Mouse (Mus musculus) cerebellum, adult 9-10 months (tissue): Measurements from ENCODE around the gene Apom.

Experiments
- DNase-seq: peaks from one replicate; pipeline ENCODE4 v3.0.0; 2022

The Apom gene

DNA sequence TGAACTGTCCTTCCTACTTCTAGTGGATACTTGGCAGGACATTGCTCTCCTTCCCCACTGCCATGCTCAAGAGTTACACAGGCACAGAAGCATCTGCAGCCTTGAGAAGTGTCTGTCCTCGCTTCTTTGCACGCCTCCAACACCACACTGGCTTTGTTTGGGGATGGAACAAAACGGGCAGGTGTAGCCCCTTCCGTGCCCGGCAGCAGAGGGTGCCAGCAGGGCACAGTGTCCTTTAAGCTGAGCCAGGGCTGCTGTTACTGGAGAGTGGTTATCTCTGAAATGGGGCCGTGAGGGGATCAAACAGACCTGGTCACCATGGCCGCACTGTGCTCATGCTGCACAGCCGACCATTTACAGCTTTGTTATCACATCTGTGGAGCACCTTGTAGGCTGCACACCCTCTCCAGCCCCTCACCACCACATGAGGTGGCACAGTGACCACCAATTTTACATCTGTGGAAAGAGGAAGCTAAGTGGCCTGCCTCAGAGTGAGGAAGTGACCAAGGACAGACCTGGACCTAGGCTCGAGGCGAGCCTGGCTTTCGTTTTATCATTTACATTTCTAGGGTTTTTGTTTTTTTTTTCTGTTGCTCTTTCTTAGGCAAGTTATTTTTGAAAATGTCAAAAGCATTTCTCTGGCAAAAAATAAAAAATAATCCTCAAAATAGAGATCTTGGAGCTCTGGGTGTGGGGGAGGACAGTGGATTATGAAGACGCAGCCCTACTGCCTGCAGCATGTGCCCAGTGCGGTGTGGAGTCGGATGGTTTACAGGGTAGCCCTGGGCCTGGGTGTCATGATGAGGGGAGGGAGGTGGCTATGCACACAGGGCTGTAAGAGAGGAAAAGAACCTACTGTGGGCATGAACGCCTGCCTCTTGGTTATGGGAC, 37.1 kb downstream of the Apom start:
- no peak for DNase-seq

DNA sequence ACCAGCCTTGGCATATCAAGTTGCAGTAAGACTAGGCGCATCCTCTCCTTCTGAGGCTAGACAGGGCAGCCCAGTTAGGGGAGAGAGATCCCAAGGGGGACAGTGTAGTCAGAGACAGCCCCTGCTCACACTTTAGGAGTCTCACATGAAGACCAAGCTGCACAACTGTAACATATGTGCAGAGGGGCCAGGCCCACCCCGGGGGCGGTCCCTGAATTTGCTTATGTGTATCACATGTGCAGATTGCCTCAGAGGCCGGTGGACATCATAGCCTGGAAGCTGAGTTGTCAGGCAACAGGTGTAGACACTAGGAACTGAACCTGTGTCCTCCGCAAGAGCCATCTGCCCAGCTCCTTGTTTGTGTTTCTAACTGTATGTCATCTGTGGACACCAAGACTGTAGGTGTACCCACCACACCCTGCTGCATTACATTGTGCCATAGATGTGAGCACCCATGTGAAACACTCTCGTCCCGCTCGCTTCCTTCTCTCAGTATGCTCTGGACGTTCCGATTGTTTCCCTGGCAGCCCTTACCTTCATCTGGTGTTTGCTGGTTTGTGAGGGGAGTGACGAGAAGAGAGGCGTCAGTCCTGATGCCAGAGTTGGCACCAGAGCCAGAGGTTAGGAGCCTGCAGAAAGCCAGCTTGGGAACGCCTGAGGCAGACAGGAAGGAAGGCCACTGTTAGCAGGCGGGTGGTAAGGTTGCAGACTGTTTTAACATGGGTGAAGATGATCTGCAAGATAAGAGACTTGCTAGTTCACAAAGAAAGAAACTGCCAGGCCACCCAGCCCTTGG, 39.2 kb downstream of the Apom start:
- DNase-seq: peak; percentile 61

DNA sequence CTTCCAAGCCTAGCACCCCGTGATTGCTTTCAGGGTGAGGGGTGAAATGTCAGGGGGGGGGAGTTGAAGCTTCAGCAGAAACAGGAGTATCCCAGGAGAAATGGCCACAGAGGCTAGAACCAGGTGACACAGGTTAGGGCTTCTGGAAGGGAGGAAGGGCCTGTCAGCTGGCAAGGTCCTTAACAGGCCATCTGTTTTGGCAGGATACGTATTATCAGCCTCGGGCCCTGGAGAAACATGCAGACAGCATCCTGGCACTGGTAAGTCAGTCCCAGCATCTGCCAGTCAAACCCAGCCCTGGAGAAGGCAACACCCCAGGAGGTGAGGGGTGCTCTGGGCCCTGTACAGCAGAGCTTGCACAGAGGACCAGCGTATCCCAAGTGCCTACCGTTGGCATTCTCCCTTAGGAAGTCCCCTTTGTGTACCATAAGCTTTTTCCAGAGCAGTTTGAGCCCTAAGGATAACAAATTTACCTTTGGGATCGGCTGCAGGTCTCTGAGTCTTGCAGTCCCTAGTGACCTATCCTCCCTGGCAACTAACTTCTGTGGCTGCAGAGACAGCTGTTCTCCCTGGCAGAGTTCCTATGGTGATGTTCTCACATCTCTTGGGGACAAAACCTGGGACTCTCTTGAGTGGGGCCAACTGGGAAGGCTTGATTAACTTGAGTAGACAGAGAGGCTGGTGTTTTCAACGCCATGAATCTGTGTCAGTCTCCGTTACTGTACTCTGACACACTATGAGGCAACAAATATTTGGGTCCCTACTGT, 41.5 kb downstream of the Apom start:
- peak; percentile 96 for DNase-seq

DNA sequence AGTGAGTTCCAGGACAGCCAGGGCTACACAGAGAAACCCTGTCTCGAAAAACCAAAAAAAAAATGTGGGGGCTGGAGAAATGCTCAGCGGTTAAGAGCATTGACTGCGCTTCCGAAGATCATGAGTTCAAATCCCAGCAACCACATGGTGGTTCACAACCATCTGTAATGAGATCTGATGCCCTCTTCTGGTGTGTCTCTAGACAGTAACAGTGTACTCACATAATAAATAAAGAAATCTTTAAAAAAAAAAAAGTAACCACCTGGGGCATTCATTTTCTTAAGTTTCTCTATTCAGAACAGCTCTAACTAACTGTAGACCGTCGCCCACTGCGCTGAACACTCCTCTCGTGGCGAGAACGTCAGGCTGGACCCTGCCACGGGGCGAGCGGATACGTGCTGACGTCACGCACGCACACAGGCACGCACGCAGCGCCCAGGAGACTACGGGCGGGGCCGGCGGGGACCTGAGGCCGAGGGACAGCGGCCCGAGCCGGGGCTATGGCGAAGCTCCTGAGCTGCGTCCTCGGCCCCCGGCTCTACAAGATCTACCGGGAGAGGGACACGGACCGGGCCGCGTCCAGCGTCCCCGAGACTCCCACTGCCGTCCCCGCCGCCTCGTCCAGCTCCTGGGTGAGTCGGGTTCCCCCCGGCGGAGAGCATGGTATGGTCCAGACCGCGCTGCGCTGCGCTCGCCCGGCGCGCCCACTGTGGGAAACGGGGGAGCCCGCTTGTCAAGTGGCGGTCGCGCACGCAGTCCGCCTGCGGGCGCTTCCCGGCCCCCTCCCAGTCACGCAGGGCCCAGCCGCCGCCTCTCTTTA, 42.8 kb downstream of the Apom start, which contains the start of gene Abhd16a:
Gene Abhd16a (plus strand): TSS at position 439 of the 820 bp plus-strand sequence.
- DNase-seq: peak; percentile 95

DNA sequence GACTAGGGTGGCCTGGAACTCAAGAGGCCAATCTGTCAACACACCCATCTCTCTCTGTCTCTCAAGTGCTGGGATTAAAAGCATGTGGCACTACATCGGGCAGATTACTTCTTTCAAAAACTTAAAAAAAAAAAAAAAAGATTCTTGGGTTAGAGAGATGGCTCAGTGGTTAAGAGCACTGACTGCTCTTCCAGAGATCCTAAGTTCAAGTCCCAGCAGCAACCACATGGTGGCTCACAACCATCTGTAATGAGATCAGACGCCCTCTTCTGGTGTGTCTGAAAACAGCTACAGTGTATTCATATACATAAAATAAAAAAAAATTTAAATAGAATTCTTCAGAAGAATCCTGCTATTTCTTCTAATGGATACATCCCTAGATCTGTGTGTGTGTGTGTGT, 43.7 kb downstream of the Apom start:
- no peak for DNase-seq

DNA sequence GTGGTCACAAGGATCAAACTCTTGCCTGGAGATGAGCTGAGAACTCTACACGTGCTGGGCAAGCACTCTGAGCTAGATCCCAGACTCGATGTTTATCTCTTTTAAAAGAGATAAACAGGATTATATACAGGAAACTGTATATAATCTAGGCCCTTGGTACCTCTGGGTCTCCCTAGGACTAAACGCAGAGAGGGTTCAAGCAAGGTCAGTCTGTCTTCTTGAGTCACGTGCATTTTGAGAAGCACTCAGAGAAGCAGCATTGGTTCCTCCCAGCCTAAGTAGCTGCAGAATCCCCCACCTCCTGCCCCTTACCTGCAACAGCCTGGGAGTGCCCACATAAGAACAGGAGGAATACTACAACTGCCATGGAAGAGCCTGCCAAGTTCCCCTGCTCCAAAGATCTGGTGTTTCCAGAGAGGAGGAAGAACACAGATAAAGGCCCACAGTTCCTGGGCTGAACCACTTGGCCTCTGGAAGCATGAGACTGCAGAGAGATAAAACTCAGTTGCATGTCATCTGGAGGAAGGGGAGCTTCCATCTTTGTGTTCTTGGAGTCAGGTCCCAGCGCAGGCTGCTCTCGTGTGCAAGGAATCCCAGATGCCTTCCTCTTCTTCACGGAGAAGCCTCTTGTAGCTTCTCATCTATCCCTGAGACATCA, 46.5 kb downstream of the Apom start, which contains the start of gene Ly6g6f:
Gene Ly6g6f (minus strand): TSS at position 403 of the 658 bp plus-strand sequence.
- DNase-seq: no peak

DNA sequence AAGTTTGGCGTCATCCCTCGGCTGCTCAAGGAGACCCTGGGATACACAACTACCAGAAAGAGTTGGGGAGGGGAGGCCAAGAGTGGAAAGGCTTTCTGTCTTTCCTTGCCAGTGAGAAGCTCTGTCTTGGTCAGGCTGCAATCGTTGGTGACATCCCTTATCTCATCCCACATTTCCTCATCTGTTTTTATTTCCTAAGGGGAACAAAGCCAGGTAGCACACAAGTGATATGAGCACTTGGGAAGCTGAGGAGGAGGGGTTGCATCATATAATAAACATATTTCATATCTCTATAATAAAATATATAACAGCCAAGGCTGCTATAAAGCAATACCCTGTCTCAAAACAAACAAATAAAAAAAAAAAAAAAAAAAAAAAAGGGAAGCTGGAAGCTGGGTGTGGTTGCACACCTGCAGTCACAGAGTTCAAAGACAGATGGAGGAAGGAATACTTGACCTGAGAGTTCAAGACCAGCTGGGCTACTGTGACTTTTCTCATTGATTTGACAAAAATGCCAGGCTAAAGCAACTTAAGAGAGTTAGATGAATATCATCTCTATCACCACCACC, 47.8 kb downstream of the Apom start:
- no peak for DNase-seq

DNA sequence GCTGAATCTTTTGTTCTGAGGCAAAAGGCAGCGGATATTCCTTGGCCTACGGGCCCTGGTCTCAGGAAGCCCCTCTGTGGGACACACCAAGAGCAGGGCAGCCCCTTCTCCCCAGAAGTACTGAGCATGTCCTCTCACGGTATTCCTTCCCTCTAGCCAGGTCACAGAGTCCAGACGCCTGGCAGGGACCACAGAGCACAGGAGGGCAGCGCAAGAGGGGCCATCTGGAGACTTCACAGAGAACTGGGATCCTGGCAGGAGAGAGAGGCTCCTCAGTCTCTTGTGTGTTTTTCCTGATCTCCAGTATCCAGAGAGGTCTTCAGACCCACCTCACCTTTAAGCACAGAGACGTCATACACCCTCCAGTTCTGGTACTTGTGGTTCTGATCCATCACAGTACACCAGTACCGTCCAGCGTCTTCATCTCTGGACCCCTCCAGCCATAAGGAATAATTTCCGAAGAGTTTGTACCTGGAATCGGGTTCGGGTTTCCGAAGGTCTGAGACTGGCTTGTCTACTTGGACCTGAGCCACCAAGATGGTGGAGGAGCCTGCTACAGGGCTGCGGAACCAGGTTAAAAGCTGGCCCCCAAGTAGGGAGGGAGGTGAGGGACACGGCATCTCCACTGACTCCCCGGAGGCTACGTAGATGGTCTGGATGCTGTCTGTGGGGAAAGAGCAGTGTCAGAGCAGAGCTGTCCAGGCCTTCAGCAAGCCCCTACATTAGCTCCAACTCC, 48.8 kb downstream of the Apom start:
- peak; percentile 87 for DNase-seq

DNA sequence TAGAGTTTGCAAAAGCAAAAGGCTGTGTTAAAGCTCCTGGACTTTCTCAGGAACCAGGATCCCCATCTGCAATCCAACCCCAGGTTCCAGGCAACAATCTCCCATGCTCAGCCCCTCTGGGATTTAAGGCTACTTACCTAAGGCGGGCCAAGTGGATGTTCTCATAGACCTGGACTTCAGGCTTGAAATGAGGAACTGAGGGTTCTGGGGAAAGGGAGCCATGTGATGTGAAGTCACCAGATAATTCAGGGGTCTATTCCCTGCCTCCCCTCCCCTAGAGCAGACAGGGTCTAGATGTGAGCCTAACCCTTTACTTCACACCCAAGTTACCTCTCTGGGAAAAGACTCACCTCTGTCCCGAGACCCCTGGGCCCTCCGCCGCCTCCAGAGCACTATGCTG, 51.1 kb downstream of the Apom start:
- DNase-seq: no peak

DNA sequence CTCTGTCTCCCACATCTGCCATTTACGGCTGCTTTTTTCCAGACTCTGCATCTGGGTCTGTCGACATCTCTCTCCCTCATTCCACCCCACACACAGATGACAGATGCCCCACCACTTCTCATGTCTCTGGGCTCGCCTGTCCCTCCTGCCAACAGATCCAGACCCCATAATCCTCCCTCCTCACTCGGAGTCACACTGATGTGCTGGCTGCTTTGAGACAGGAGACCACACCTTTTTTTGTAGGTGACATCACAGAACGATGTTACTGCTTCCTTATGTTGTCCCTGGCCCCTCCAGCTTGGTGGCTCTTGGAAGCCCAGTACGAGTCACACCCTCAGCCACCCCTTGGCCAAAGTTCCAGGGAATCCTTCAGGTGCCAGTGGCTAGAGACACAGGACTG, 51.6 kb downstream of the Apom start:
- DNase-seq: no peak

DNA sequence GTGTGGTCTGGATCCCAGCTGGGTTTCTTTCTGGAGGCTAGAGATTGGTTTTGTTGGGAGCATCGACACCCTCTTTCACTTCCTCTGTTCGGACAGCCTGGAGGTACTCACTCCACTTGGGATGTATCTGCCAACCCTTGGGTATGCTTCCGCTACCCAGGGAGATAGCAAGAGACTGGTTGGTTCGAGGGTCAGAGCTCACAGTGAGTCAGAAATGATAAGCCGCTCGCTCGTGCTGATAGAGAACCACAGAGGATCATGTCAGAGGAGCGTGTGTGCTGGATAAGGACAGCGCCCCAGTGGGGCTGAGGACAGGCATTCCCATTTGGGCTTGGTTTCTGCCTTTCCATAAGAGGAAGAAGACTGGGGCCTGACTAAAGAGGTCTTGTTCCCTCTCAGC, 52.1 kb downstream of the Apom start:
- no peak for DNase-seq
